Mouse (Mus musculus) layer of hippocampus, postnatal 10 days (tissue): Measurements from ENCODE around the gene Pcsk5. TPM values are rescaled to one million over a fixed set of nuclear protein-coding genes. Genes with fewer than 3 reads are reported as not detected.

Experiments used
- DNase-seq, 2 experiments: peaks; one replicate each; pipeline ENCODE4 v3.0.0; 2021; ENCODE audit warnings: low spot score in 2 of 2
- total RNA-seq, 2 experiments: library from RNA; stranded (reverse); gene quantifications; 2 replicates each; pipeline ENCODE4 v1.2.3; 2021

Pcsk5 gene
- total RNA-seq, 2 experiments from 2014 or later: 20.8 to 25.7 TPM

DNA sequence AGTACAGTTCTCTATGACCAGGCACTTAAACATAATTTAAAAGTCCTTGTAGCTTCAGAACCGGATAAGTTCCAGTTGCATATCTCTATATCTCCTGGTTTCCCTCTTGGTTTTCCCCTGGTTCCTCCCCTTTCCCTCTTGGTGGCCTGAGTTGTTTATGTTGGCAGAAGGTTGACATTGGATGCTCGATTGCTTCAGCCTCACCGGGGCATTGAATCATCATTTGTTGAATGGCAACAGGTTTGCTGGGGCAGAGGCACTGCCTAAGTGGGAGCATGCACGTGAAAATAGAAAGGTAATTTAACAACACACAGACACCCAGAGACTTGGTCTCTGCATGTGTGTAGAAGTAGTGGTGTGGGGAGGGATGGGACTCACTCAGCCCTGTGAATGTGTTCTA, 436.9 kb downstream of the Pcsk5 start:
- DNase-seq: no peak

DNA sequence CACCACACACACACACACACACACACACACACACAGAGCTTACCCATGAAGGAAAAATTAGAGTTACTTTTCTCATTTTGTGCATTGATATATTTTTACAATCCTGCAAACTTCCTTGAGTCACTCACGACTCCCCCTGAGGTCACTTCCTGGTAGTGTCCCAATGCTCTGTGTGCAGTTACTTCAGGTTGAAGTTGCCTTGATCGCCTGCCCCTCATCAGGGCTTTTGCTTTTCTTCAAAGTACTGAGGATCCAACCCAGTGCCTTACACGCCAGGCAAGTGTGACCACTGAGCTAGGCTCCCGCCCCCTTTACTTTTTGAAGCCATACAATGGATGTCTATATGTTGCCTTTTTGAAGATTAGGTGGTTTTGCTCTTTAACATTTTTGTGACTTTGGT, 437.5 kb downstream of the Pcsk5 start:
- no peak for DNase-seq

DNA sequence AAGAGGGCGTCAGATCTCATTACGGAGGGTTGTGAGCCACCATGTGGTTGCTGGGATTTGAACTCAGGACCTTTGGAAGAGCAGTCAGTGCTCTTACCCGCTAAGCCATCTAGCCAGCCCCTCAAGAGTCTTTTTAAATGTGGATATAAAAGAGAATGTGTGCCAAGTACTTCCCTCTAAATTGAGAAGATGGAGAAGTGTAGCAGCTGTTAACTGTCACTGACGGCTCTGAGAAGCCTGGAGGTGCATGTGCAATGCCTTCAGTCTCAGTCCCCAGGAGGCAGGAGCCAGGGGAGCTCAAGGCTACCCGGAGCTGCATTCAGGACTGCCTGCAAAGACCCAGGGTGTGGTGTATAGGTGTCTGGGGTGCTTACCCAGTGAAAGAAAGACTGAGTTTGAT, 439.5 kb downstream of the Pcsk5 start:
- DNase-seq: no peak

GRCm38 (mm10) chr19:17396802-17397201, 440.6 kb downstream of the Pcsk5 start:
- DNase-seq: no peak

- DNase-seq: peak; percentile 83 to 91
These were observed 443.4 kb downstream of the Pcsk5 start, which contains the start of gene Rfk for GRCm38 (mm10) chr19:17393841-17394591. Gene Rfk (plus strand): TSS chr19:17394043.

DNA sequence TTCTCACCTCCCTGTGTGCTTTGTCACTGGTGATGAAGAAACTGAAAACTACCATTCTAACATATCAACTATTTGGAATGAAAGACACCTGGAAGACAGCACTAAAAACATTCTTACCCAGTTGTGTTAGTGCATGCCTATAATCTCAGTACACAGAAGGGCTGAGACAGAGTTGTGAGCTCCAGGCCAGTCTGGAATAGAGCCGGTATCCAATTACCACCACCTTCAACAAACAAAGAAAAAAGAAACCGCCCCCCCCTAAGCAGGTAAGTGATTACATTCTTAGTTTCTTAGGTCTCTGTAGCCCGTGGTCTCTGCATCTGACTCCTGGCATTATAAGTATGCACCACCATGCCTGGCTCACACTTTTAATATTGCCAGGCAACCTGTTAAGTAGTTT, 444.6 kb downstream of the Pcsk5 start:
- DNase-seq: no peak

GRCm38 (mm10) chr19:17388404-17388803, 449.0 kb downstream of the Pcsk5 start:
- DNase-seq: peak in 1 of 2 experiments; percentile 15

DNA sequence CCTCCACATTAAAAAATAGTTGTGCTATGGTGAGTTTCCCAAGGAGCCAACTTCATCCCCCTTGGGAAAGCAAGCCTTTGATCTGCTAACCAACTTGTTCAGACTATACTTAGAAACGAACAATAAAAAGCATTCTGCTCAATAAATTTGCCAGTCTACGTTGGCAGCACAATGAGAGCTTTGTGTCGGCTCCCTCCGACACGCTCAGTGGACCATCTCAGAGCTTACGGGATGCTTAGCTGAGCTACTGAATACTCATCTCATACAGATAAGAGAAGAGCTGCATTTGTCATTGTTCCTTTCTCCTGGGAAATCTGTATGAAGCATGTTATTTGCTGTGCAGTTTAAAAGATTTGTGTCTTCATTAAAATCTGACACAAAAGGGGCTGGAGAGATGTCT, 451.0 kb downstream of the Pcsk5 start:
- DNase-seq: no peak

DNA sequence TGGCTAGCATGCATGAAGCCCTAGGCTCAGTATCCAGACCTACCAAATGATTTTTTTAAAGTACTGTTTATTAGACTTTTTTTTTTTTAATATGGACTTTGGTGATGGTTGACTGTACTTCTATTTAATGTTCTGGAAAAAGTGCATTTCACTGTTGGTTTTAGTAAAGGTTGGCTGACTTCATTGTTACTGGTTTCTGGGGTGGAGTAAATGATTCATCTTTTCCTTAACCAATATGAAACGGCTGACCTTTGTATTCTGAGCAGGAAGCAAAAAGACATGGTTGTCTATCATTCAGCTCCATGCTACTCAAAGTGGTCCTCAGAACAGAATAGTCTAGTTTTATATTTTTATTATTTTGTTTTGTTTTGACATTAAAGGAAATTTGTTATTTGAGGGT, 452.0 kb downstream of the Pcsk5 start:
- DNase-seq: no peak

DNA sequence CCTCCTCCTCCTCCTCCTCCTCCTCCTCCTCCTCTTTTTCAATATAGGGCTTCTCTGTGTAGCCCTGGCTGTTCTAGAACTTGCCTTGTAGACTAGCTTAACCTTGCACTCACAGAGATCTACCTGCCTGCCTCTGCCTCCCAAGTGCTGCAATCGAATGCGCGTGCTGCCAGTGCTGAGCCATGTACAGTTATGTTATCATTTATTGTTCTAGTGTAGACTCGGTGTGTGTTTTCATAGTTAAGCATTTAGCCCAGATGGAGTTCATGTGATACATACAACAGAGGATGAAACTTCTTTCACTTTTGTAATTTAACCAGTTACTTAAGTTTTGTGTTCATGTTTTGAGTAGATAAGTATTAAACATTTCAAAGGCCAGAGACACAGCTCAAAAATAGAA, 452.4 kb downstream of the Pcsk5 start:
- DNase-seq: no peak

DNA sequence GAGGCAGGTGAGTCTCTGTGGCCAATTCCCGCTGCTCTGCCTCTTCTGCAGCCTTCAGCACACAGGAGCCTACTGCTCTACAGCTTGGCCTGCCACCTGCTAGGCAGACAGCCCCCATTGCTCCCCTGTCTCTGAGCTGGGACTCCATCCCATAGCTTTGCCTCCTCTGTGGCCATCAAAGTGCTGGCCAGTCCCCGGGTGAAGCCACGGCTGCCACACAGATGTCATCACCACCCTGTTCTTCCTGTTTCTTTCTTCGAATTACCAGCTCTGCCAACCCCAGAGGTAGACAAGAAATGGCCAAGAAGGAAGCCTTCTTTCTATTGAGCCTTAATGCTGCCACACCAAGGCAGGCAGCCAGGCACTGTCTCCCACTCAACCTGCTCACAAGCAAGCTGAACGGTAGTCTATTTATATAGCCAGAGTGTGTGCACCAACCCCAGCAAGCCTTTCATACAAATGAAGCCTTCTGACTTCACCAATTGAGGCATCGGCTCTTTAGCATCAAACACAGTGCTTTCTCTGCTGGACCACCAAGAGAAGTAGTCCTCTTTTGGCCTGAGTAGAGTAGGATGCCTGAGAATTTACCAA, 454.5 kb downstream of the Pcsk5 start:
- DNase-seq: no peak
